Mouse (Mus musculus) embryonic facial prominence, embryonic 12.5 days (tissue): ENCODE measurements around the gene Manbal. TPM values are rescaled to one million over a fixed set of nuclear protein-coding genes. Genes with fewer than 3 reads are reported as not detected.

ENCODE experiments used
- ATAC-seq: fragments of 200-750 bp; cut with Nextera tagmentation; 2 replicates; pipeline ENCODE4 v1.8.0; 2017; ENCODE audit not compliant: insufficient number of reproducible peaks, insufficient read depth, low FRiP score, low TSS enrichment
- H3K27ac ChIP-seq: fragments of 300-500 bp; sonication (generic); 2 replicates; pipeline ENCODE4 v1.5.1; 2016; ENCODE audit warnings: mild to moderate bottlenecking
- H3K27me3 ChIP-seq: fragments of 300-500 bp; sonication (generic); 2 replicates; pipeline ENCODE4 v1.6.1; 2016; ENCODE audit warnings: mild to moderate bottlenecking, moderate library complexity
- H3K36me3 ChIP-seq: fragments of 300-500 bp; sonication (generic); 2 replicates; pipeline ENCODE4 v1.6.1; 2016; ENCODE audit warnings: mild to moderate bottlenecking
- H3K4me1 ChIP-seq: fragments of 300-500 bp; sonication (generic); 2 replicates; pipeline ENCODE4 v1.6.1; 2016
- H3K4me2 ChIP-seq: fragments of 300-500 bp; sonication (generic); replicated peaks from 2 replicates; pipeline ENCODE4 v1.6.1; 2016; ENCODE audit warnings: mild to moderate bottlenecking, moderate library complexity
- H3K4me3 ChIP-seq: fragments of 300-500 bp; sonication (generic); 2 replicates; pipeline ENCODE4 v1.5.1; 2016; ENCODE audit warnings: mild to moderate bottlenecking
- H3K9ac ChIP-seq: fragments of 300-500 bp; sonication (generic); 2 replicates; pipeline ENCODE4 v1.6.1; 2016; ENCODE audit warnings: mild to moderate bottlenecking, moderate library complexity
- H3K9me3 ChIP-seq: fragments of 300-500 bp; sonication (generic); 2 replicates; pipeline ENCODE4 v1.6.1; 2016; ENCODE audit warnings: mild to moderate bottlenecking, moderate library complexity
- WGBS: fragments of 180-500 bp; shearing (Covaris S2); methylation state at CpG from one replicate; pipeline ENCODE4 v1.1.7; 2016; 5-methylcytosine and 5-hydroxymethylcytosine counted together
- polyA plus RNA-seq: library from polyadenylated mRNA; unstranded; fragments of >200 nt; fragmentation: Nextera tagmentation; extraction: Ambion mirVana; gene quantifications from 2 replicates; pipeline ENCODE4 v1.2.1, GENCODE M21; 2016

Gene Manbal
- polyA plus RNA-seq, 1 experiment from 2014 or later, result 78.5 TPM

- peaks cover 25% of the 10 kb centered on the region; the same call in 1 of the 2 replicates for H3K4me1 ChIP-seq
- H3K27me3 ChIP-seq, result no peaks in the 10 kb centered on the region
- H3K27ac ChIP-seq, result peak overlapping the region; percentile 71; the same call in 1 of the 2 replicates
- WGBS, result 59% methylated on average over 5 of the region's 5 CpGs
- H3K4me2 ChIP-seq, result no peak overlapping the region
- H3K36me3 ChIP-seq, result peaks cover 47% of the 10 kb centered on the region
- H3K9me3 ChIP-seq, result no peaks in the 10 kb centered on the region
- ATAC-seq, result no peak
- H3K9ac ChIP-seq, result no peak overlapping the region
- no peak overlapping the region for H3K4me3 ChIP-seq
These were observed 28.0 kb downstream of the Manbal start for GRCm38 (mm10) chr2:157395371-157395770.

GRCm38 (mm10) chr2:157395960-157396359, 28.6 kb downstream of the Manbal start:
- Histone ChIP-seq H3K4me1 (peaks cover 25% of the 10 kb centered on the region; the same call in 1 of the 2 replicates), H3K9ac (0 out of 2 replicates have a peak overlapping the region, but pooled peaks have one; percentile 7), H3K27ac (peak overlapping the region; percentile 71), H3K27me3 (no peaks in the 10 kb centered on the region), H3K36me3 (peaks cover 44% of the 10 kb centered on the region), H3K4me2 (no peak overlapping the region), H3K9me3 (no peaks in the 10 kb centered on the region), H3K4me3 (no peak overlapping the region)
- WGBS, result 19% methylated on average over 13 of the region's 13 CpGs
- ATAC-seq, result no peak

- Histone ChIP-seq H3K4me3 (no peak overlapping the region), H3K4me2 (no peak overlapping the region), H3K4me1 (peaks cover 25% of the 10 kb centered on the region; the same call in 1 of the 2 replicates), H3K9me3 (no peaks in the 10 kb centered on the region), H3K36me3 (peaks cover 33% of the 10 kb centered on the region), H3K27ac (no peak overlapping the region), H3K9ac (no peak overlapping the region), H3K27me3 (no peaks in the 10 kb centered on the region)
- no peak for ATAC-seq
- WGBS, result 85% methylated on average over 4 of the region's 4 CpGs
These were observed 30.0 kb downstream of the Manbal start for GRCm38 (mm10) chr2:157397376-157397775.

GRCm38 (mm10) chr2:157398539-157398938, 31.1 kb downstream of the Manbal start:
- no peaks in the 10 kb centered on the region for H3K9me3 ChIP-seq
- no peak overlapping the region for H3K27ac ChIP-seq
- no peak overlapping the region for H3K9ac ChIP-seq
- H3K4me3 ChIP-seq, result no peak overlapping the region
- no peak overlapping the region for H3K4me2 ChIP-seq
- 97% methylated on average over 4 of the region's 4 CpGs for WGBS
- H3K4me1 ChIP-seq, result peaks cover 25% of the 10 kb centered on the region; the same call in 1 of the 2 replicates
- ATAC-seq, result no peak
- no peaks in the 10 kb centered on the region for H3K27me3 ChIP-seq
- peaks cover 33% of the 10 kb centered on the region for H3K36me3 ChIP-seq

- Histone ChIP-seq H3K4me3 (no peak overlapping the region), H3K4me1 (peaks cover 20% of the 10 kb centered on the region; the same call in 1 of the 2 replicates), H3K9ac (no peak overlapping the region), H3K27ac (no peak overlapping the region), H3K4me2 (no peak overlapping the region), H3K36me3 (peaks cover 33% of the 10 kb centered on the region), H3K9me3 (no peaks in the 10 kb centered on the region), H3K27me3 (no peaks in the 10 kb centered on the region)
- 84% methylated on average over 10 of the region's 10 CpGs for WGBS
- ATAC-seq, result no peak
These were observed 32.4 kb downstream of the Manbal start for GRCm38 (mm10) chr2:157399797-157400196.

- no peak for ATAC-seq
- H3K4me1 ChIP-seq, result peaks cover 13% of the 10 kb centered on the region; the same call in 1 of the 2 replicates
- H3K9ac ChIP-seq, result no peak overlapping the region
- H3K27ac ChIP-seq, result no peak overlapping the region
- H3K4me3 ChIP-seq, result no peak overlapping the region
- peaks cover 30% of the 10 kb centered on the region for H3K36me3 ChIP-seq
- no peaks in the 10 kb centered on the region for H3K9me3 ChIP-seq
- no peak overlapping the region for H3K4me2 ChIP-seq
- 94% methylated on average over 6 of the region's 6 CpGs for WGBS
- no peaks in the 10 kb centered on the region for H3K27me3 ChIP-seq
These were observed 33.1 kb downstream of the Manbal start for GRCm38 (mm10) chr2:157400491-157400890.

- Histone ChIP-seq H3K27me3 (no peaks in the 10 kb centered on the region), H3K4me3 (no peak overlapping the region), H3K9me3 (no peaks in the 10 kb centered on the region), H3K36me3 (peaks cover 25% of the 10 kb centered on the region), H3K4me1 (0 out of 2 replicates have a peak, but pooled peaks cover 5% of the 10 kb centered on the region), H3K4me2 (no peak overlapping the region), H3K9ac (no peak overlapping the region), H3K27ac (no peak overlapping the region)
- ATAC-seq, result no peak
- WGBS, result 95% methylated on average over 2 of the region's 2 CpGs
These were observed 33.9 kb downstream of the Manbal start for GRCm38 (mm10) chr2:157401261-157401660.

- Histone ChIP-seq H3K9me3 (no peaks in the 10 kb centered on the region), H3K36me3 (no peaks in the 10 kb centered on the region), H3K4me3 (no peak overlapping the region), H3K9ac (no peak overlapping the region), H3K4me1 (peaks cover 7% of the 10 kb centered on the region; the same call in 1 of the 2 replicates), H3K4me2 (no peak overlapping the region), H3K27me3 (no peaks in the 10 kb centered on the region), H3K27ac (no peak overlapping the region)
- ATAC-seq, result no peak
- WGBS, result 85% methylated on average over 7 of the region's 7 CpGs
These were observed 40.2 kb downstream of the Manbal start for GRCm38 (mm10) chr2:157407596-157407995.

GRCm38 (mm10) chr2:157409793-157410533, 42.6 kb downstream of the Manbal start:
- H3K9ac ChIP-seq, result no peak overlapping the region
- no peak overlapping the region for H3K4me3 ChIP-seq
- H3K27me3 ChIP-seq, result no peaks in the 10 kb centered on the region
- ATAC-seq, result no peak; the same call in 1 of the 2 replicates
- H3K36me3 ChIP-seq, result no peaks in the 10 kb centered on the region
- H3K27ac ChIP-seq, result no peak overlapping the region
- H3K4me1 ChIP-seq, result peaks cover 7% of the 10 kb centered on the region; the same call in 1 of the 2 replicates
- H3K4me2 ChIP-seq, result no peak overlapping the region
- no peaks in the 10 kb centered on the region for H3K9me3 ChIP-seq
- WGBS, result 61% methylated on average over 12 of the region's 12 CpGs

GRCm38 (mm10) chr2:157411151-157411693, 43.8 kb downstream of the Manbal start:
- ATAC-seq, result no peak
- H3K9ac ChIP-seq, result no peak overlapping the region
- H3K4me2 ChIP-seq, result no peak overlapping the region
- WGBS, result 80% methylated on average over 6 of the region's 6 CpGs
- H3K4me3 ChIP-seq, result no peak overlapping the region
- no peaks in the 10 kb centered on the region for H3K36me3 ChIP-seq
- no peak overlapping the region for H3K27ac ChIP-seq
- H3K4me1 ChIP-seq, result peaks cover 7% of the 10 kb centered on the region; the same call in 1 of the 2 replicates
- no peaks in the 10 kb centered on the region for H3K27me3 ChIP-seq
- no peaks in the 10 kb centered on the region for H3K9me3 ChIP-seq

GRCm38 (mm10) chr2:157412497-157412896, 45.1 kb downstream of the Manbal start:
- Histone ChIP-seq H3K36me3 (no peaks in the 10 kb centered on the region), H3K9ac (no peak overlapping the region), H3K9me3 (no peaks in the 10 kb centered on the region), H3K4me1 (peaks cover 7% of the 10 kb centered on the region; the same call in 1 of the 2 replicates), H3K4me3 (no peak overlapping the region), H3K27me3 (no peaks in the 10 kb centered on the region), H3K27ac (no peak overlapping the region), H3K4me2 (no peak overlapping the region)
- 68% methylated on average over 7 of the region's 7 CpGs for WGBS
- ATAC-seq, result no peak

- Histone ChIP-seq H3K27ac (no peak overlapping the region), H3K27me3 (no peaks in the 10 kb centered on the region), H3K9ac (no peak overlapping the region), H3K9me3 (no peaks in the 10 kb centered on the region), H3K4me3 (no peak overlapping the region), H3K4me1 (peaks cover 11% of the 10 kb centered on the region), H3K4me2 (no peak overlapping the region), H3K36me3 (no peaks in the 10 kb centered on the region)
- WGBS, result 45% methylated on average over 6 of the region's 6 CpGs
- no peak for ATAC-seq
These were observed 49.8 kb downstream of the Manbal start for GRCm38 (mm10) chr2:157417229-157417628.
